Mouse (Mus musculus) lung, adult 2 months (tissue): ENCODE measurements around the gene Nkx6-1.

ENCODE experiments used
- CTCF ChIP-seq: fragments of 200-500 bp; IDR thresholded peaks from 2 replicates; pipeline ENCODE4 v1.5.1; 2011; ENCODE audit warnings: mild to moderate bottlenecking, low read length, control low read depth; ENCODE audit not compliant: insufficient read depth
- POLR2A ChIP-seq: fragments of 200-500 bp; IDR thresholded peaks from 2 replicates; pipeline ENCODE4 v1.6.1; 2011; ENCODE audit warnings: low read depth, mild to moderate bottlenecking, control low read depth, low read length, borderline replicate concordance; ENCODE audit errors: extremely low read depth

DNA sequence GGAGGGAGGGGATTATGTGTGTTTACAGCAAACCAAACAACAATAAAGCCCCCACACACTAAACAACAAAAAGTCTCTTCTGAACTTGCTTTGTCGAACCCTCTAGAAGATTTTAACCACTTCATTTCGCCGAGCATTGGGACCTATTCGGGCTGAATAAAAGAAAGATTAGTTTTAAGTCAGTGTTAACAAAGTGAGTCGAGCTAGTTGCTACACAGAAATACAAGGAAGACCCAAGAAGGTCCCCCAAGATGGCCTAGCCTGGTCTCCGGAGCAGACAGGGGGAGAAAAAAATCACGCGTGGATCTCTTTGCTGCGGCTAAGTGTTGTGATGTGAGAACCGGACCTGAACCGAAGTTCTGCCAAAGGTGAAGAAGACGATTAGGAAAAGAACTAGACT is 3.7 kb upstream of the Nkx6-1 start:
- no peak for TF ChIP-seq CTCF
- TF ChIP-seq POLR2A, result no peak
